Mouse (Mus musculus): ENCODE results near the gene B3galt6.

B3galt6 gene

DNA sequence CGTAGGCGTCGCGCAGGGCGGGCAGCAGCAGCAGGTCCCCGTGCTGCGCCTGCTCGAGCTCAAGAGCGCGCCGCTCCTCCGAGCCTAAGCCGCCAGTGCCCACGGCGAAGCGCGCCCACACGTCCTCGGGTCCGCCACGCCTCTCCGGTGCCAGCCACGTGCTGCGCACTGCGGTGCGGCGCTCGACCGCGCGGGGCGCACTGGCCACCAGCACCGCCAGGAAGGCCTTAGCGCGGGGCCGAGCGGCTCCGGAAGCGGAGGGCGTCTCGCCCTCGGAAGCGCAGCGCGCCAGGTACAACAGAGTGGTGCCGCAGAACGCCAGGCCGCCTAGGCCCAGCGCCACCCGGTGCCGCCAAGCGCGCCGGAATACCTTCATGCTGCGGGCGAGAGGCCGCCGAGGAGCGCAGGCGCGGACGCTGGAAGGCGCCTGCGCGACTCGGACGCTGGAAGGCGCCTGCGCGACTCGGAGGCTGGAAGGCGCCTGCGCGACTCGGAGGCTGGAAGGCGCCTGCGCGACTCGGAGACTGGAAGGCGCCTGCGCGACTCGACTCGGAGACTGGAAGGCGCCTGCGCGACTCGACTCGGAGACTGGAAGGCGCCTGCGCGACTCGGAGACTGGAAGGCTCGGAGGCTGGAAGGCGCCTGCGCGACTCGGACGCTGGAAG is at the start of gene B3galt6, which contains the start of gene Sdf4:
B3galt6 (minus strand) TSS at position 409 of the 665 bp plus-strand sequence.
Sdf4 (plus strand) TSS at position 632 of the 665 bp plus-strand sequence.
- DNase-seq (ENCODE audit: extremely low spot score): peak; percentile 86

DNA sequence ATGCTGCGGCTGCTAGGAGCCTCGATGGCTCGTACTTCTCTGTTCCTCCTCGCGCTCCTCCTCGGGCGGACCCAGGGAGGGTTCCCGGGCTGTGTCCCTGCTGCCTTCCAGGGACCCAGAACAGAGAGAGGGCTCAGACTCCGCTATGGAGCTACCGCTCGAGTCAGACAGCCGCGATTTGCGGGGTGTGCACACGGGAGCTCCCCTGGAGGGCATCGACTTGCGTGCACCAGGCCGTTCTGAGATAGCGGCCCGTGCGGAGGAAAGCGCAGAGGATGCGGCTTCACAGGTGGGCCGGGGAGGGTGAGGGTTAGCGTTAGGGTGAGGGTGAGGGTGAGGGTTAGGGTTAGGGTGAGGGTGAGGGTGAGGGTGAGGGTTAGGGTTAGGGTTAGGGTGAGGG is 42.5 kb upstream of the B3galt6 start:
- DNase-seq (ENCODE audit: extremely low spot score): no peak

- no peak for DNase-seq (ENCODE audit: extremely low spot score)
These were observed 41.9 kb upstream of the B3galt6 start for GRCm38 (mm10) chr4:156034301-156034700.

GRCm38 (mm10) chr4:156033476-156034119 is 41.1 kb upstream of the B3galt6 start:
- DNase-seq (ENCODE audit: extremely low spot score): peak; percentile 49

DNA sequence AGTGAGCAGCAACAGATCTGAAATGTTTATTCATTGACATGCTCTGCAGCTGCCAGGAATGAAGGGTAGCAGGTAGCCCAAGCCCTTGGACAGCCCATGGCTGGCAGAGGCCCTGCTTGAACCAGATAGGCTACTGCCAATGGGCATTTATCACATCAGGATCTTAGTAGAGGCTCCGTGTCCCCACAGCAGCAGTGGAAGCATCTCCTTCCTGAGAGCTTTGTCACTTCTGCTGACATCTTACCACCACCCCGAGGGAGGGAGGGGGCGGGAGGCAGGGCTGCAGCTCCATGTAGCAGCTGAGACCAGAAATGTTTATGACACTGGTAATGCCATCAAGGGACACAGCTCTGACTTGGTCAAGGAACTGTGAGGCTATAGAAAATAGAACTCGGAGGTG is 40.4 kb upstream of the B3galt6 start:
- DNase-seq (ENCODE audit: extremely low spot score): no peak

GRCm38 (mm10) chr4:156031593-156032391 is 39.3 kb upstream of the B3galt6 start:
- peak; percentile 86 for DNase-seq (ENCODE audit: extremely low spot score)

DNA sequence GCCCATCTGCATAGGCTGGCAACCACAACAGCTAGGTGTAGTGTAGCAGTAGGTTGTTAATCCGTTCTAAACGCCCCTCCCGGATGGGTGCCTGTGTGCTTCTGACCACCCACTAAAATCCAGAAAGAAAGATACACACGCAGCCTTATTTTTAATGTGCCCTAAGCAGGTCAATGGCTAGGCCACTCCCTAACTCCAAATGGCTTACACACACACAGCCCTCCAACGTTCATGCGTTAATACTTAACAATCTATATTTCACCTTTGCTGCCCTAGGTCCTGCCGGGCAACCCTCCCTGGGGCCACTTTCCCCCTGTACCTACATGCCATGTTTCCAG is 38.8 kb upstream of the B3galt6 start:
- no peak for DNase-seq (ENCODE audit: extremely low spot score)

DNA sequence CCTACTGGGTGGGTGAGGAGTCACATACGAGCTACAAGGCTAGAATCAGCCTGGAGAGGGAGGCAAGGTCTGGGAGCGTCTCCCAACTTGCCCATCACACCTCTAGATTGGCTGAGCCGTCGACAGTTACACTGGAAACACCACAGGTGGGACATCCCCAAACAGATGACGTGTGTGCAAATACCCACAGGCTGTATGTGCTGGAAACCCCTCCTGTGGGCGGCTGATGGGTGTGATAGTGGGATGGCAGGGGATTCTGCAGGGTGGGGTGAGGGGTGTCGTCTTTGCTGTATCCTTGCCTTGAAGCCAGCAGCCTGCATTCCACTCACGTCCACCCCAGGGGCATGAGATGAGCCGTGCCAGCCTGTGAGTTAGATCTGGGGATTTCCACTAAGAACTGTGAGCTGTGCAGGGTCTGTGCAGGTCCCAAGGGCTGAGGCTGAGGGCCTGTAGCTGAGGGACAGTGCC is 38.2 kb upstream of the B3galt6 start:
- DNase-seq (ENCODE audit: extremely low spot score): no peak

- DNase-seq (ENCODE audit: extremely low spot score): no peak
These were observed 36.1 kb upstream of the B3galt6 start for GRCm38 (mm10) chr4:156028580-156028979.

- DNase-seq (ENCODE audit: extremely low spot score): no peak
These were observed 33.6 kb upstream of the B3galt6 start, which contains the start of gene Tnfrsf18 for GRCm38 (mm10) chr4:156026013-156026412. Tnfrsf18 (plus strand) TSS chr4:156026164.

GRCm38 (mm10) chr4:156024184-156024583 is 31.7 kb upstream of the B3galt6 start:
- no peak for DNase-seq (ENCODE audit: extremely low spot score)

DNA sequence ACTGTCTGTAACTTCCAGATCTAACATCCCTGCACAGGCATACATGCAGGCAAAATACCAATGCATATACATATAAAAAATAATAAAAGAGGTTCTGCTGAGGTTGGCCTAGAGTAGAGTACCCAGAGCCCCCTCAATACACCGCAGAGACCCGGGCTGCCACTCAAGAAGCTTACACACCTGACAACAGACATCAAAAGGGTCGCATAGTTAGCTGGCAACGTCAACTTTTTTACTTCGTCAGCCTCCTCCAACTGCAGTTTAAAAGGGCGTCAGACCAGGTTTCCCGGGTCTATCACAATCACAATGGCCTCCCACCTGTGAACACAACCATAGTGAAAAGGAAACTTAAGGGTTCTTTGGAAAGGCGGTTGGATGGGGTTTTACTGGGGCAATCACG is 31.1 kb upstream of the B3galt6 start:
- no peak for DNase-seq (ENCODE audit: extremely low spot score)

DNA sequence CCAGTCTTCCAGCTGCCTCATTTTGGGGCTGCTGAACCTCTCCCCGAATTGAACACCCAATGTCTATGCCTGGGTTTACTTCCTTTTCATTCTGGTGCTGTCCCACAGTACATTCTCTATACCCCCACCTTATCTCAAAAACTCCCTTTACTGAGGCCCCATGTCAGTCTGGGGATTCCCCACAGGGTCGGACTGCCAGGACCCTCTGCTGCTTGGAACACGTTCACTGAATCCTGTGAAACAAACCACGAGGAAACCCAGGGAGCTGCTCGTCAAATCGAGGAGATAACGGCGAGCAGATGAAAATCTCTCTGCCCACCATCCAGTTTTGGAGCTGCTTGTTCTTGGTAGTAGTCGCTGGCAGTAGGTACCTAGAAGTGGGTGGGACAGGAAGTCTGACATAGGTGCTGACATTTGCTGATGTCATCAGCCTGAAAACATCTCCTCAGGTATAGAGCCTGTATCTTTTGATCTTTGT is 29.5 kb upstream of the B3galt6 start:
- DNase-seq (ENCODE audit: extremely low spot score): no peak

GRCm38 (mm10) chr4:156021381-156021780 is 28.9 kb upstream of the B3galt6 start:
- DNase-seq (ENCODE audit: extremely low spot score): no peak

- no peak for DNase-seq (ENCODE audit: extremely low spot score)
These were observed 27.3 kb upstream of the B3galt6 start for GRCm38 (mm10) chr4:156019771-156020170.

DNA sequence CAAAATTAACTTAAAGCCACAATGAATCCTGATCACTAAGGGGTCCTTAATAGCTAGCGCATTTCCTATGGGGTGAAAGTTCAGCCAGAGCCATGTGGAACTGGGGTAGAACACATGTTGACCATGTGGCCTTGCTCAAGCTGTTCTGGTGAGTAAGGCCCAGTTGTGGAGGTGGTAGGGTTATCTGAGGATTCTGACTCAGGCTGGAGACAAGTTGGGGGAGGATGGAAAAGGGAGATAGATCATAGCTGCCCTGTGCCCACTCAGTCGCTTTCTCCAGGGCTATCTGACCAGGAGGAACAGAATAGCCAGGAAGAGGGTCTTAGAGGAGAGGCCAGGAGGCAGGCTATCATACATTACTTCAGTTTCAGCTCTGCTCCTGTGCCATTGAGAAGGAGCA is 22.0 kb upstream of the B3galt6 start:
- no peak for DNase-seq (ENCODE audit: extremely low spot score)

DNA sequence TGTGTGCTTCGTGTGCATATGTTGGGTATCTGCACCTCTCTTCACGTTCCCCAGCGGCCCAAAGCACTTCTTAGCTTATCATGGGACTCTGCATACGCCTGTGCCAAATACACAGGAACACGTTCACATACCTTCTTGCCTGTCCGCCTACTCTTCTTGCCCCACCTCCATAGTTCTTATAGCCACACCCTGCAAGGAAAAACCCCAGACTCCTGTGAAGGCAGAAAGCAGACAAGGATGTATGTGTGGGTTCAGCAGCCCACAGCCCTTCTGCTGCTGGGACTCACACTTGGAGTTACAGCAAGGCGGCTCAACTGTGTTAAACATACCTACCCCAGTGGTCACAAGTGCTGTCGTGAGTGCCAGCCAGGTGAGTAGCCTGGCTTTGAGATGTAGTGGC is 21.2 kb upstream of the B3galt6 start, which contains the start of gene Tnfrsf4:
Tnfrsf4 (plus strand) TSS at position 207 of the 400 bp plus-strand sequence.
- no peak for DNase-seq (ENCODE audit: extremely low spot score)

DNA sequence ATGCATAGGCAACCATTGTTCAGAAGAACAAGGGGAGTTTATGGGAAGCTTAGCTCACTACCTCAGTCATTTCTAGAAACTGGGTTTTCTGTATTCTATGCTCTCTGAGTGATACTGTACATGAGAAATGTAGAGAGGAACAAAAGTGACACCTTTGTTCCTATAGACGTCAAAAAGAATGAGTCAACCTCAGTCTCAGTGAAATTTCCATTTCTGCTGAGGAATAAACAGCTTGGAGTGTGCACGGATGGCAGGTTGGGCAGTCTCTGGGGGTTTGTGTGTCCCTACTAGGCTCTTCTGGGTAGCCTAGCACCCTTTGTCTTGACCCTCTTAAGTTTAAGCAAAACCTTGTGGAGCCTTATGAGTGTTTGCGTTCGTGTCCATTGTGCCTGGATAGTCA is 15.9 kb upstream of the B3galt6 start:
- no peak for DNase-seq (ENCODE audit: extremely low spot score)

DNA sequence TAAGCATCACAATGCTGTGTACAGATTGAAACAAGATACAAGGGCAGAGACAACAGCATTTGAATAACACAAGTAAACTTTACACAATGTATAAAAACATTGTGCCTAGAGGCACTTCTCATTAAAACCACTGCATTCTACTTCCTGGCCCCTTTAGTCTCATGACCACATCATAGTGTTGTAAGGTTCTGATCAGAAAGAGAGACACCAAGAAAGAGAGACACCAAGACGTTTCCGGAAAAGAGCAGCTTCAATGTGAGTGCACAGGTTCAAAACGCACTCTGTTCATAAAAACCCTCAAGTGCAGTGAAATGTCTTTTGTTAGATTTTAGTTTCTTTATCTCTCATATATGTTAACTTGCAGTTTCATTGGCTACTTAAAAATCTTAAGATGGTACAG is 11.7 kb upstream of the B3galt6 start:
- no peak for DNase-seq (ENCODE audit: extremely low spot score)

DNA sequence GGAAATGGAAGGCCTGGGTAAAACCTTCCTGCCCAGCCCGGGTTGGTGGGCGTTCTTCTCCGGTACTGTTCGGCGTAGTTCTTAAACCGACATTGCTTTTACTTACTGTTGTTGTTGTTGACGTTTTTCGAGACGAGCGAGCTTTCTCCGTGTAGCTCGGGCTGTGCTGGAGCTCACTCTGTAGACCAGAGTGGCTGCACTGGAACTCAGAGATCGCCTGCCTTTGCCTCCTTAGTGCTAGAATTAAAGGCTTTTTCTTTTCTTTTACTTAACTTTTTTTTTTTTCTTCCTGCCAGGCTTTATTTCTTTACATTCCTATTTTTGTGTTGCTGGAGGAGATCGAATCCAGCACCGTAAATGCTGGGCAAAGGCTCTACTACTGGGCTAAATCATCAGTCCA is 1.2 kb upstream of the B3galt6 start:
- DNase-seq (ENCODE audit: extremely low spot score): no peak

GRCm38 (mm10) chr4:155992906-155993547 is 578 bp upstream of the B3galt6 start:
- DNase-seq (ENCODE audit: extremely low spot score): peak; percentile 95

GRCm38 (mm10) chr4:155991908-155992230 is 580 bp downstream of the B3galt6 start:
- DNase-seq (ENCODE audit: extremely low spot score): no peak
